Mouse (Mus musculus): ENCODE data around the gene Gm11549. TPM values are rescaled to one million over a fixed set of nuclear protein-coding genes. Genes with fewer than 3 reads are reported as not detected.
A peak's percentile ranks its signal among the peaks of the same experiment; 100 is the strongest.

The Gm11549 gene
- polyA plus RNA-seq, 2 experiments: 0.10 TPM; not detected in 1

- peak overlapping the region; percentile 47 for H3K9ac ChIP-seq (ENCODE audit: low read depth, low read length, severe bottlenecking)
- no peak for TF ChIP-seq POLR2A (IDR thresholded peaks at IDR 0.05; ENCODE audit: borderline replicate concordance, extremely low read depth, insufficient read depth, insufficient read length)
- H3K27me3 ChIP-seq (ENCODE audit: control insufficient read depth, insufficient read depth, low read length): no peaks in the 10 kb centered on the region
- peak overlapping the region; percentile 29 for H3K4me3 ChIP-seq (replicated peaks; ENCODE audit: low read length)
- ATAC-seq (ENCODE audit: low FRiP score, low read depth) (peak; percentile 55; the same call in 1 of the 2 replicates), DNase-seq (ENCODE audit: low spot score) (no peak)
- H3K9me3 ChIP-seq (ENCODE audit: control insufficient read depth, low read length): no peaks in the 10 kb centered on the region
- no peak overlapping the region for H3K27ac ChIP-seq (replicated peaks; ENCODE audit: low read depth, low read length)
- 3% methylated on average over 18 of the region's 18 CpGs for WGBS
- no peaks in the 10 kb centered on the region for H3K36me3 ChIP-seq (ENCODE audit: control insufficient read depth, insufficient read depth, low read length)
- 0 out of 2 replicates have a peak, but pooled peaks cover 2% of the 10 kb centered on the region for H3K4me1 ChIP-seq (ENCODE audit: control insufficient read depth, insufficient read depth, low read length)
- peak overlapping the region; percentile 43 for H3K4me2 ChIP-seq (replicated peaks; ENCODE audit: low read depth, low read length, severe bottlenecking)
Observed at GRCm38 (mm10) chr3:36531979-36532542, 10.4 kb upstream of the Gm11549 start.

GRCm38 (mm10) chr3:36531242-36531641 lies 9.6 kb upstream of the Gm11549 start:
- no peak overlapping the region for H3K4me3 ChIP-seq (replicated peaks; ENCODE audit: low read length)
- H3K9ac ChIP-seq (ENCODE audit: low read depth, low read length, severe bottlenecking): no peak overlapping the region
- H3K27ac ChIP-seq (replicated peaks; ENCODE audit: low read depth, low read length): no peak overlapping the region
- ATAC-seq (ENCODE audit: low FRiP score, low read depth) (no peak), DNase-seq (ENCODE audit: low spot score) (no peak)
- WGBS: 35% methylated on average over 2 of the region's 2 CpGs
- H3K4me2 ChIP-seq (replicated peaks; ENCODE audit: low read depth, low read length, severe bottlenecking): no peak overlapping the region
- H3K27me3 ChIP-seq (ENCODE audit: control insufficient read depth, insufficient read depth, low read length): no peaks in the 10 kb centered on the region
- 0 out of 2 replicates have a peak, but pooled peaks cover 2% of the 10 kb centered on the region for H3K4me1 ChIP-seq (ENCODE audit: control insufficient read depth, insufficient read depth, low read length)
- no peaks in the 10 kb centered on the region for H3K9me3 ChIP-seq (ENCODE audit: control insufficient read depth, low read length)
- no peak for TF ChIP-seq POLR2A (IDR thresholded peaks at IDR 0.05; ENCODE audit: borderline replicate concordance, extremely low read depth, insufficient read depth, insufficient read length)
- H3K36me3 ChIP-seq (ENCODE audit: control insufficient read depth, insufficient read depth, low read length): no peaks in the 10 kb centered on the region

GRCm38 (mm10) chr3:36530781-36531180 lies 9.2 kb upstream of the Gm11549 start:
- Histone ChIP-seq H3K9ac (ENCODE audit: low read depth, low read length, severe bottlenecking) (no peak overlapping the region), H3K9me3 (ENCODE audit: control insufficient read depth, low read length) (no peaks in the 10 kb centered on the region), H3K4me1 (ENCODE audit: control insufficient read depth, insufficient read depth, low read length) (0 out of 2 replicates have a peak, but pooled peaks cover 2% of the 10 kb centered on the region), H3K4me3 (replicated peaks; ENCODE audit: low read length) (no peak overlapping the region), H3K27me3 (ENCODE audit: control insufficient read depth, insufficient read depth, low read length) (no peaks in the 10 kb centered on the region), H3K36me3 (ENCODE audit: control insufficient read depth, insufficient read depth, low read length) (no peaks in the 10 kb centered on the region), H3K4me2 (replicated peaks; ENCODE audit: low read depth, low read length, severe bottlenecking) (no peak overlapping the region), H3K27ac (replicated peaks; ENCODE audit: low read depth, low read length) (no peak overlapping the region)
- no peak for TF ChIP-seq POLR2A (IDR thresholded peaks at IDR 0.05; ENCODE audit: borderline replicate concordance, extremely low read depth, insufficient read depth, insufficient read length)
- no peak for DNase-seq (ENCODE audit: low spot score)
- 81% methylated on average over 5 of the region's 5 CpGs for WGBS
- no peak for ATAC-seq (ENCODE audit: low FRiP score, low read depth)

GRCm38 (mm10) chr3:36530345-36530744 lies 8.7 kb upstream of the Gm11549 start:
- Histone ChIP-seq H3K9ac (ENCODE audit: low read depth, low read length, severe bottlenecking) (no peak overlapping the region), H3K36me3 (ENCODE audit: control insufficient read depth, insufficient read depth, low read length) (no peaks in the 10 kb centered on the region), H3K4me3 (replicated peaks; ENCODE audit: low read length) (no peak overlapping the region), H3K27me3 (ENCODE audit: control insufficient read depth, insufficient read depth, low read length) (no peaks in the 10 kb centered on the region), H3K27ac (replicated peaks; ENCODE audit: low read depth, low read length) (no peak overlapping the region), H3K9me3 (ENCODE audit: control insufficient read depth, low read length) (no peaks in the 10 kb centered on the region), H3K4me2 (replicated peaks; ENCODE audit: low read depth, low read length, severe bottlenecking) (no peak overlapping the region), H3K4me1 (ENCODE audit: control insufficient read depth, insufficient read depth, low read length) (0 out of 2 replicates have a peak, but pooled peaks cover 2% of the 10 kb centered on the region)
- ATAC-seq (ENCODE audit: low FRiP score, low read depth): no peak
- DNase-seq (ENCODE audit: low spot score): no peak
- WGBS: 85% methylated on average over 6 of the region's 6 CpGs
- TF ChIP-seq POLR2A (IDR thresholded peaks at IDR 0.05; ENCODE audit: borderline replicate concordance, extremely low read depth, insufficient read depth, insufficient read length): no peak

GRCm38 (mm10) chr3:36524466-36524865 lies 2.9 kb upstream of the Gm11549 start:
- Histone ChIP-seq H3K27me3 (ENCODE audit: control insufficient read depth, insufficient read depth, low read length) (peaks cover 36% of the 10 kb centered on the region; the same call in 1 of the 2 replicates), H3K4me2 (replicated peaks; ENCODE audit: low read depth, low read length, severe bottlenecking) (no peak overlapping the region), H3K4me3 (replicated peaks; ENCODE audit: low read length) (no peak overlapping the region), H3K9me3 (ENCODE audit: control insufficient read depth, low read length) (no peaks in the 10 kb centered on the region), H3K27ac (replicated peaks; ENCODE audit: low read depth, low read length) (no peak overlapping the region), H3K9ac (ENCODE audit: low read depth, low read length, severe bottlenecking) (no peak overlapping the region), H3K36me3 (ENCODE audit: control insufficient read depth, insufficient read depth, low read length) (no peaks in the 10 kb centered on the region), H3K4me1 (ENCODE audit: control insufficient read depth, insufficient read depth, low read length) (peaks cover 7% of the 10 kb centered on the region; the same call in 1 of the 2 replicates)
- WGBS: 57% methylated on average over 3 of the region's 3 CpGs
- TF ChIP-seq POLR2A (IDR thresholded peaks at IDR 0.05; ENCODE audit: borderline replicate concordance, extremely low read depth, insufficient read depth, insufficient read length): no peak
- DNase-seq (ENCODE audit: low spot score) (no peak), ATAC-seq (ENCODE audit: low FRiP score, low read depth) (no peak)

All from limb, embryonic 14.5 days (tissue).